Mouse (Mus musculus) forebrain, postnatal 0 days (tissue): ENCODE results near the gene Pcnx3. TPM values are rescaled to one million over a fixed set of nuclear protein-coding genes. Genes with fewer than 3 reads are reported as not detected.
A peak's percentile ranks its signal among the peaks of the same experiment; 100 is the strongest.

Experiments used
- ATAC-seq: fragments of 200-750 bp; cut with Nextera tagmentation; 2 replicates; pipeline ENCODE4 v1.8.0; 2017; ENCODE audit warnings: mild to moderate bottlenecking, moderate library complexity
- DNase-seq: peaks from one replicate; pipeline ENCODE4 v3.0.0-alpha.2; 2015
- H3K27ac ChIP-seq: fragments of 300-500 bp; sonication (generic); 2 replicates; pipeline ENCODE4 v1.5.1; 2014; ENCODE audit warnings: low read depth, mild to moderate bottlenecking, antibody characterized with exemption, low read length, moderate library complexity, mixed read lengths
- H3K27me3 ChIP-seq: fragments of 300-500 bp; sonication (generic); 2 replicates; pipeline ENCODE4 v1.6.1; 2014; ENCODE audit warnings: mild to moderate bottlenecking, low read length, mixed read lengths; ENCODE audit not compliant: insufficient read depth
- H3K36me3 ChIP-seq: fragments of 300-500 bp; sonication (generic); 2 replicates; pipeline ENCODE4 v1.6.1; 2014; ENCODE audit warnings: mild to moderate bottlenecking, moderate library complexity; ENCODE audit not compliant: insufficient read depth
- H3K4me1 ChIP-seq: fragments of 300-500 bp; sonication (generic); 2 replicates; pipeline ENCODE4 v1.6.1; 2014; ENCODE audit warnings: antibody characterized with exemption; ENCODE audit not compliant: insufficient read depth
- H3K4me2 ChIP-seq: fragments of 300-500 bp; sonication (generic); 2 replicates; pipeline ENCODE4 v1.6.1; 2014; ENCODE audit warnings: low read depth, mild to moderate bottlenecking, moderate library complexity
- H3K4me3 ChIP-seq: fragments of 300-500 bp; sonication (generic); 2 replicates; pipeline ENCODE4 v1.5.1; 2014; ENCODE audit warnings: low read depth, low read length, mixed read lengths
- H3K9ac ChIP-seq: fragments of 300-500 bp; sonication (generic); 2 replicates; pipeline ENCODE4 v1.6.1; 2014; ENCODE audit warnings: mild to moderate bottlenecking
- H3K9me3 ChIP-seq: fragments of 300-500 bp; sonication (generic); 2 replicates; pipeline ENCODE4 v1.6.1; 2016; ENCODE audit warnings: low read length
- CTCF ChIP-seq: sonication (generic); IDR thresholded peaks from 2 replicates; pipeline ENCODE4 v1.5.1; 2016; ENCODE audit warnings: antibody characterized with exemption, control low read depth, low read depth
- WGBS: fragments of 180-500 bp; shearing (Covaris S2); extraction: QIAGEN DNeasy Blood & Tissue Kit; methylation state at CpG from one replicate; pipeline ENCODE4 v1.1.7; 2014; 5-methylcytosine and 5-hydroxymethylcytosine counted together
- polyA plus RNA-seq: library from polyadenylated mRNA; unstranded; fragments of >200 nt; fragmentation: Nextera tagmentation; extraction: Ambion mirVana; gene quantifications from 2 replicates; pipeline ENCODE4 v1.2.1, GENCODE M21; 2015
- total RNA-seq: library from RNA; depleted of rRNA; stranded (reverse); fragments of >200 nt; gene quantifications from 2 replicates; pipeline ENCODE4 v1.2.3, GENCODE M21; 2014

Gene Pcnx3
- total and polyA plus RNA-seq, 2 experiments from 2014 or later = 17.2 to 67.1 TPM

DNA sequence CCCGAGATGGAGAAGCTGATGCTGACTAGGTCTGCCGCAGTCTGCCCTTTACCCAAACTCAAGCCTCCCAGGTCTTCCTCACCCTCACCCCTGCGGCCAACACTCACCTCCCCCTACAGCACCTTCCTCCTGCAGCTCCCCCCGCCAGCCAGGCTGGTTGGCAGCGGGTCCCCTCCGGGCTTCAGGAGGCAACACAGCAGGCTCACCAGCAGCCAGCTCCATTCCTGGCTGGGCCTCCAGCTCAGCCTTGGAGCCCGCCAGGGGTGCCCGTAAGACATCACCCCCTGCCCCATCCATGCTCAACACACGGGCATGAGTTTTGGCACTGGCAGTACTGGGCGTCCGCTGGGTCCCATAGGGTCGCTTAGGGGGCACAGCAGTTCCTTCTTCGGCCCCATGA lies 3.7 kb downstream of the Pcnx3 start:
- WGBS = 87% methylated on average over 13 of the region's 13 CpGs
- TF ChIP-seq CTCF = no peak
- DNase-seq (no peak), ATAC-seq (no peak)
- Histone ChIP-seq H3K27ac (no peak overlapping the region), H3K4me3 (no peak overlapping the region), H3K4me2 (no peak overlapping the region), H3K9ac (no peak overlapping the region), H3K36me3 (peaks cover 65% of the 10 kb centered on the region), H3K9me3 (no peaks in the 10 kb centered on the region), H3K27me3 (no peaks in the 10 kb centered on the region), H3K4me1 (peaks cover 10% of the 10 kb centered on the region)

DNA sequence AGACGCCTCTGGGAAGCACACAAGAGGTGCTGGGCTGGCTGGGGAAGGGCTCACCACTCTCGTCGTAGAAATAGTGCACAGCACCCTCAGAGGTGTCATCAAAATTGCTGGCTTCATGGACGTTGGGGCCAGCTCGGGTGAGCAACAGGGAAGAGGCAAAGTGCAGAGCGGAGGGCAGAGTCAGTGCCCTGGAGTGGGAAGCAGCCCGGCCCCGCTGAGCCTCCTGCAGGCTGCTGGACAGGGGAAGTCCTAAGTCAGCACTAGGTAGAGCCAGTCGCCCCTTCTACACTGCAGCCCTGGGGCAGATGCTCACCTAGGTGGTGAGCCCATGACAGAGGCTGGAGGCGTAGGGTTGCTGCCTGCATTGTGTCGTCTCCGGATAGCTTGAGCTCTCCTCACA lies 4.5 kb downstream of the Pcnx3 start:
- no peak for TF ChIP-seq CTCF
- Histone ChIP-seq H3K9me3 (no peaks in the 10 kb centered on the region), H3K27ac (no peak overlapping the region), H3K4me1 (peaks cover 6% of the 10 kb centered on the region; the same call in 1 of the 2 replicates), H3K36me3 (peaks cover 73% of the 10 kb centered on the region), H3K4me2 (no peak overlapping the region), H3K27me3 (no peaks in the 10 kb centered on the region), H3K9ac (no peak overlapping the region), H3K4me3 (no peak overlapping the region)
- 92% methylated on average over 12 of the region's 12 CpGs for WGBS
- no peak for ATAC-seq
- DNase-seq = no peak

DNA sequence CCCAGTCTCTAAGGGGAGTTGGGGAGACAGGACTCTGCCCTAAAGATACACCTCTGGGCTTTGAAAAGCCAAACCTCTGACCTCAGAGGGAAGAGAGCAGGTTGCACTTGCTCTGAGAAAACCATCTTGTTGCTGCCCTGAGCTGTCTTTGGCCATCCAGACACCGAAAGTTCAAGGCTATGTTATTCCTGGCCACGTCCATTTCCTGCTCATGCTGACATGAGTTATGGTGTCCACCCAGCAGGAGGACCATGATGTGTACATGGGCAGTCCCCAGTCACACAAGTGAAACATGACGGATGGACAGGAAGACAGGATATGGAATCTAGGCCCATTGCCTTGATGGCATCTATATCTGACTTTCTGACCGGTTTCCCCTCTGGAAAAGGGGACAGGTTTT lies 8.3 kb downstream of the Pcnx3 start:
- Histone ChIP-seq H3K27me3 (no peaks in the 10 kb centered on the region), H3K4me3 (no peak overlapping the region), H3K9me3 (no peaks in the 10 kb centered on the region), H3K36me3 (peaks cover 93% of the 10 kb centered on the region), H3K4me2 (no peak overlapping the region), H3K9ac (no peak overlapping the region), H3K27ac (no peak overlapping the region), H3K4me1 (no peaks in the 10 kb centered on the region)
- ATAC-seq (no peak), DNase-seq (no peak)
- TF ChIP-seq CTCF = no peak
- 89% methylated on average over 4 of the region's 4 CpGs for WGBS

DNA sequence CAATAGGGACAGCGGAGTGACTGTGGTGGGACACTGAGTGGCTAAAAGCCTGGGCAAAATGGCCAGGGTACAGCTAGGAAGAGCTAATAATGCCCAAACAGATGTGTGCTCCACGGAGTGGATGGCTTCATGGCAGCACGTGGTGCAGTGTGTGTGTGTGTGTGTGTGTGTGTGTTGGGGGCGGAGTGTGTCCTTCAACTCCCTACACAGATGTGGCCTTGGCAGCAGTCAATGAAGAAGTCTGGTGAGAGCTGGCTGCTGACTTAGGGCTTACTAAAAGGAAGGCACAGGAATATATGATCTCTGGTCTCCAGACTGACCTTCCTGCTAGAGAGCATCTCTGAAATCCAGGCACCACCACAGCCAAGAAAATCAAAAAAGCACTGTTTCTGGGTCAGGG lies 20.3 kb downstream of the Pcnx3 start:
- H3K4me1 ChIP-seq = peaks cover 5% of the 10 kb centered on the region; the same call in 1 of the 2 replicates
- no peak overlapping the region for H3K4me2 ChIP-seq
- H3K9ac ChIP-seq = no peak overlapping the region
- 94% methylated on average over 4 of the region's 4 CpGs for WGBS
- H3K4me3 ChIP-seq = no peak overlapping the region
- ATAC-seq (no peak), DNase-seq (no peak)
- no peaks in the 10 kb centered on the region for H3K27me3 ChIP-seq
- H3K27ac ChIP-seq = no peak overlapping the region
- H3K36me3 ChIP-seq = peaks cover 74% of the 10 kb centered on the region
- no peaks in the 10 kb centered on the region for H3K9me3 ChIP-seq
- no peak for TF ChIP-seq CTCF

DNA sequence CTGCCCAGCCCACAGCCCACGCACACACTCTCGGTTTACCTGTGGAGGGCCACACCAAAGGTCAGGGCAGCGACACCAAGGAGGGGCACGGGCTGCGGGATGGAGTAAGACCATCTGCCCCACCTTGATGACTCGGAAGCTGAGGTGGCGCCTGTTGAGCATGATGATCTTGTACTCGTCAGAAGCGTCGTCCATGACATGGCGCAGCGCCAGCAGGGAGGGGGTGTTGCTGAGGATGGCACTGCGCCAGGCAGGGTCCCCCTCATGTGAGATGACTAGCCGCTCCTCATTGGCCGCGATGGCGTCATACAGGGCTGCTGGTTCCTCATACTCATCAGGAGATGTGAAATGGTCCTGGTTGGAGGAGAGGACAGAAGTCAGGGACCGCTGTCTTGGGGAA lies 22.3 kb downstream of the Pcnx3 start:
- no peak for ATAC-seq
- Histone ChIP-seq H3K9ac (no peak overlapping the region), H3K36me3 (peaks cover 57% of the 10 kb centered on the region), H3K9me3 (no peaks in the 10 kb centered on the region), H3K4me3 (no peak overlapping the region), H3K27me3 (no peaks in the 10 kb centered on the region), H3K27ac (no peak overlapping the region), H3K4me1 (peaks cover 5% of the 10 kb centered on the region; the same call in 1 of the 2 replicates), H3K4me2 (no peak overlapping the region)
- 88% methylated on average over 18 of the region's 18 CpGs for WGBS
- no peak for TF ChIP-seq CTCF
- DNase-seq = peak; percentile 5

DNA sequence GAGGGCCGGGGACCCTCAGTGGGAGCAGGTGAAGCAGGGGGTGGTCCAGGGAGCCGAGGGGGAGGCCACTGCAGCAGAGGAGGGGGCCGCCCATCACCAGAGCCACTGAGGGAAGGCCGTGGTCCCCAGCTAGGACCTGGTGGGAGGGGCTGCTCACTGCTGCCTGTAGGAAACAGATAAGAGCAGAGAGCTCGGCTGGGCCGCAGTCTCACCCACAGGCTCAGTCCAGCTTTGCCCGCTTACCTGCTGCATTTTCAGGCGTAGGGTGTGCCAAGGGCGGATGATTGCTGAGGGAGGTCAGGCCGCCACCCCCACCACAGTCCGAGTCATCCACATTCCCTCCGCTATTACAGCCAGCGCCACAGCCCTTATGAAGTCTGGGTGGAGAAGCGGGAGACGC lies 23.2 kb downstream of the Pcnx3 start:
- 93% methylated on average over 15 of the region's 15 CpGs for WGBS
- Histone ChIP-seq H3K9ac (no peak overlapping the region), H3K4me3 (no peak overlapping the region), H3K27me3 (no peaks in the 10 kb centered on the region), H3K9me3 (no peaks in the 10 kb centered on the region), H3K4me2 (no peak overlapping the region), H3K4me1 (peaks cover 5% of the 10 kb centered on the region; the same call in 1 of the 2 replicates), H3K27ac (no peak overlapping the region), H3K36me3 (peaks cover 53% of the 10 kb centered on the region)
- TF ChIP-seq CTCF = no peak
- ATAC-seq = no peak
- no peak for DNase-seq

DNA sequence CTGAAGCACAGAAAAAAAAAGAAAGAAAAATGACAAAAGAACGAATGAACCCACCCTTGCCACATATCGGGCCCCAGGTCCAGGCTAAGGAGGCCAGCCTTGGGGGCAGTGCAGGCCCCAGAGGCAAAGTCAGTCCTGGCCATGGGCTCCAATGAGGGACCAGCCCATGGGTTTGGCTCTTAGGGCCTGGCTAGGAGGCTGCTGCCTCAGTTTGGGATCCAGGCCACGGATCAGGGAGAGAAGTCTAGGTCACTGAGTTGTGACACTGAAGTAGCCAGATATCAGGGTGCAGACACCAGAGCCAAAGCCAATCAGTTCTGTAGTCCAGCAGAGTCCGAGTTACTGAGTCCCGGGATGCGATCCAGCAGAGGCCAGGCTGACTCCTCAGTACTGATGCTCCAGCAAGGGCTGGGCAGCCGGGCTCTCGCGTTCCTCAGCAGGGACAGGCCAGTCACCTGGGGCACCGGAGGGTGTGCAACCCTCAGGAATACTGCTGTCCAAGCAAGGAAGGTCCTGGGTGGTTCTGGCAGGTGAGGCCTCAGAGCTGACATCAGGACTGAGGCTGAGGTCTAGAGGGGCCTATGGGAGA lies 23.9 kb downstream of the Pcnx3 start:
- no peak for DNase-seq
- Histone ChIP-seq H3K27ac (no peak overlapping the region), H3K9me3 (no peaks in the 10 kb centered on the region), H3K4me3 (no peak overlapping the region), H3K9ac (no peak overlapping the region), H3K36me3 (peaks cover 53% of the 10 kb centered on the region), H3K4me1 (peaks cover 5% of the 10 kb centered on the region; the same call in 1 of the 2 replicates), H3K4me2 (no peak overlapping the region), H3K27me3 (no peaks in the 10 kb centered on the region)
- no peak for TF ChIP-seq CTCF
- WGBS = 92% methylated on average over 10 of the region's 10 CpGs
- ATAC-seq = no peak
